Mouse (Mus musculus) layer of hippocampus, postnatal 25 days (tissue): ENCODE measurements at regions not wholly inside any gene's neighbourhood (a gene's known extent, or its start where the extent isn't known, plus 50 kb on each side); places are given as distances from the start of the nearest gene placed in this dataset.

Experiments
- DNase-seq, 2 experiments: peaks; one replicate each; pipeline ENCODE4 v3.0.0; 2022; ENCODE audit warnings: mixed read lengths in 2 of 2, low spot score in 1 of 2; ENCODE audit errors: extremely low spot score in 1 of 2

- DNase-seq: no peak
Measured at GRCm38 (mm10) chr4:55603821-55604435, 71.7 kb upstream of the Klf4 start.

DNA sequence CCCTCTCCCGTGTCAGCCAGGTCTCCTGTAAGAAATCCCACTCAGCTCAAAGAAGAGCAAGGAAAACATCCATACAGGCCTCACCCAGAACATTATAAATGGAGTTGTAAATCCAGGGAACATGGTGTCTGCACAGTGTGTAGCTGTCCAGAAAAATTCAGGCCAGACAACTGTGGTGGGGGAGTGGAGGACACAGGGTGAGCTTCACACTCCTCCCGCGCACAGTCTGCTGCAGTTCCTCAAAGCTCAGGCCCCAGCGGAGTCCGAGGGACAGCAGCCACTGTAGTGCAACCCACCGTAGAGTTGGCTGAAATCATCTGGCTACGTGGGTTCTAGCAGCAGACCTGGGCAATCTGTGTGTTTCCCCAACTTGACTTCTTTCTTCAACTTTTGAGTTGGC is 62.9 kb upstream of the Klf4 start:
- no peak for DNase-seq

DNA sequence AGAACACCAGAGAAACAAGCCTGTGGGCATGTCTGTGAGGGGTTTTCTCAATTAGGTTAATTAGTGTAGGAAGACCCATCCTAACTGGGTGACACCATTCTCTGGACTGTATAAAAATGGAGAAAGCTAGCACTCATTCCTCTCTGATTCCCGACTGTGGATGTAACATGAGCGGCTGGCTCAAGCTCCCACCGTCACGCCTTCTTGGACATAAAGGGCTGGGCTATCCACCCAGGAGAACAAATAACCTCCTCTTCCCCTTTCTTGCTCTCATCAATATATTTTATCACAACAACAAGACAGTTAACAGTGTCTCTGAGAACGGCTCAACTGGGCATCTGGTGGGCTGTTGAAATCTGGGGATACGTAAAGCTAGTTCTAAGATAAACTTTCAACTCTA is 62.4 kb upstream of the Klf4 start:
- no peak for DNase-seq

DNA sequence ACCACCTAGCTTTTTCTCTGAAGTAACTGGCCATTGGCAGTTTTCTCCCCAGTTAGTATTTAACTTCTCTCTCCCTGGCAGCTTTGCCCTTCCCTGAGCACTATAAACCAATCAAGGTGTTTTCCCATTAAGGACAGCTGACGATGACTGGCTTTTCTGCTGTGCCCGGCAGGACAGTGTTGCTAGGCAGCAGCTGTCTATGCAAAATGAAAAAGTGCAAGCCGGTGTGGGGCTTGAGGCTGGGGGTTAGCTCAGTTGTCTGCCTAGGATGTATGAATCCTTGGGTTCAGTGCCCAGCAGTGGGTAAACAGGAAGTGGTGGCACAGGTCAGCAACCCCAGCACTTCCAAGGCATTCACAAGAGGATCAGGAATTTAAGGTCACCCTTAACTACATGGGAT is 60.9 kb upstream of the Klf4 start:
- DNase-seq: no peak

- DNase-seq: no peak
Measured at GRCm38 (mm10) chr4:55586212-55586611, 53.9 kb upstream of the Klf4 start.

GRCm38 (mm10) chr4:55583589-55583988 is 51.3 kb upstream of the Klf4 start:
- DNase-seq: no peak
